Mouse (Mus musculus): ENCODE results near the gene Lpcat2b.

The Lpcat2b gene

GRCm38 (mm10) chr5:107448784-107449183 is 17.4 kb downstream of the Lpcat2b start:
- no peak for DNase-seq

GRCm38 (mm10) chr5:107449620-107450019 is 18.3 kb downstream of the Lpcat2b start:
- DNase-seq = no peak

GRCm38 (mm10) chr5:107450299-107450698 is 18.9 kb downstream of the Lpcat2b start:
- no peak for DNase-seq

- DNase-seq = no peak
Observed at GRCm38 (mm10) chr5:107462147-107463076, 31.1 kb downstream of the Lpcat2b start.

GRCm38 (mm10) chr5:107466501-107466900 is 35.2 kb downstream of the Lpcat2b start:
- DNase-seq = no peak

- no peak for DNase-seq
Observed at GRCm38 (mm10) chr5:107467098-107467497, 35.7 kb downstream of the Lpcat2b start.

- DNase-seq = no peak
Observed at GRCm38 (mm10) chr5:107470600-107471329, 39.4 kb downstream of the Lpcat2b start.

GRCm38 (mm10) chr5:107480194-107480593 is 48.8 kb downstream of the Lpcat2b start:
- DNase-seq = no peak
